18 mouse cellular contexts compared by ENCODE assay signal in the genomic region with DNA sequence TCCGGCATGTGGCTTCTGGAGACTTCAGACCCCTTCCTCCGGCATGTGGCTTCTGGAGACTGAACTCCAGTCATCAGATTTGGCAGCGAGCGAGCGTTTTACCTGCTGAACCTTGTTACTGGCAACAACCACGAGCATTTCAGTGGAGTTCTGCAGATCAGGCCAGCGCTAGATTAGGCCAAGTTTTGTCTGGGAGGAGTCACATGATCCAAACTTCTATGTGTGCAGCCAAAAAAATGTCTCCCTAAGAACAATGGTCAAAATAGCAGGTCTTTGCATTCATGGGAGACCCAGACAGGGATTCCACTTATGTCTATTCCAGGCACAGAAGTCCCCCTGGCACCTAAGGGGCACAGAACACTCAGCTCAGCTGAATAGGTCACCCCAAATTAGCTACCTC. TPM values are rescaled to one million over a fixed set of nuclear protein-coding genes. Genes with fewer than 3 reads are reported as not detected.
DNase-seq lines count a peak whose midpoint lies in the region; TF ChIP-seq lines count a peak whose summit lies in the region.
"Had no signal": no experiment of that assay in that cellular context is flagged by ENCODE, and none has a peak within 500 bp of the region (broad histone marks: within the 10 kb centered on the region; RNA-seq: fewer than 3 reads in every experiment).

No protein-coding gene starts in this region.

- WGBS in heart, adult 2 months, result 58% methylated on average over 7 of the region's 7 CpGs

- peaks cover 14% of the 10 kb centered on the region for H3K36me3 ChIP-seq in heart, adult 2 months (ENCODE audit: control insufficient read depth, insufficient read depth, low read length)
- H3K36me3 ChIP-seq: midbrain, embryonic 13.5 days; neural tube, embryonic 13.5 days had no signal

- H3K9ac ChIP-seq in heart, adult 2 months (ENCODE audit: low read depth, low read length), result no peak overlapping the region
- H3K9ac ChIP-seq: midbrain, embryonic 13.5 days; neural tube, embryonic 13.5 days had no signal

- H3K27me3 ChIP-seq in heart, adult 2 months (ENCODE audit: control insufficient read depth, insufficient read depth, low read length), result no peaks in the 10 kb centered on the region
- H3K27me3 ChIP-seq: midbrain, embryonic 13.5 days; neural tube, embryonic 13.5 days had no signal

- no peaks in the 10 kb centered on the region for H3K79me2 ChIP-seq in heart, adult 2 months (replicated peaks; ENCODE audit: control insufficient read depth, insufficient read depth, low read length)

- H3K4me1 ChIP-seq in heart, adult 2 months (ENCODE audit: control insufficient read depth, insufficient read depth, low read length), result peaks cover 7% of the 10 kb centered on the region

- peak overlapping the region; percentile 48 for H3K27ac ChIP-seq in heart, adult 2 months
- H3K27ac ChIP-seq: midbrain, embryonic 13.5 days; neural tube, embryonic 13.5 days had no signal

- no peak for TF ChIP-seq POLR2A in heart, adult 2 months (IDR thresholded peaks at IDR 0.05; ENCODE audit: insufficient read depth, low read depth, low read length)

- no peak overlapping the region for H3K4me3 ChIP-seq in heart, adult 2 months
- H3K4me3 ChIP-seq: erythroblast, embryonic 14.5 days; midbrain, embryonic 13.5 days; neural tube, embryonic 13.5 days had no signal

- TF ChIP-seq CTCF in heart, adult 2 months (IDR thresholded peaks at IDR 0.05), result no peak

- no peak for TF ChIP-seq EP300 in heart, adult 2 months (IDR thresholded peaks at IDR 0.05; ENCODE audit: insufficient read depth, low read depth, low read length)

- intact Hi-C loops in heart, adult 2 months (cut with DNase I), result no loop called here
- intact Hi-C loops in heart, postnatal 36 days (cut with DNase I), result no loop called here

- DNase-seq in heart, adult 2 months, result peak in 1 of 2 experiments; percentile 40
- no peak for DNase-seq in heart, postnatal 36 days
- peak; percentile 70 for DNase-seq in kidney, adult 11 months
- DNase-seq in kidney, postnatal 10 days, result no peak
- peak; percentile 62 for DNase-seq in adipocyte (ENCODE audit: low spot score)
- DNase-seq in gonadal fat pad, adult 2 months (ENCODE audit: low read depth), result peak; percentile 59
- no peak for DNase-seq in c-Kit-positive CD71-positive TER-119-positive erythroid progenitor cells, embryonic 14.5 days (ENCODE audit: low spot score)
- DNase-seq: B cell, adult 2 months; cerebellum, adult 8-10 months; gastrocnemius, postnatal 36 days; layer of hippocampus, postnatal 36 days; lung, postnatal 10 days; right cerebral cortex, adult 18-20 months had no signal

RNA-seq across cellular contexts. Expression of a gene that starts 9.6 kb away (rescaled TPM):
- total RNA-seq in heart, adult 2 months (2021), result 10 to 100 TPM; 73.6 to 95.0 TPM
- 64.8 and 66.0 TPM in 2 replicates for polyA plus RNA-seq in heart, adult 2 months (2012; rRNA removed)
- total RNA-seq in heart, postnatal 36 days (2021), result 10 to 100 TPM; 70.2 to 99.0 TPM
- 40.8 and 51.8 TPM in 2 replicates for polyA plus RNA-seq in gonadal fat pad, adult 2 months (2012; rRNA removed)
- total RNA-seq: common myeloid progenitor, adult 5-6 weeks had no signal
- polyA plus RNA-seq: inflammation-experienced regulatory T-cells, adult 6 months had no signal

RNA-seq across cellular contexts. Expression of a gene that starts 25.5 kb away (rescaled TPM):
- total RNA-seq in heart, adult 2 months (2021), result 10 to 100 TPM; 20.1 to 20.2 TPM
- polyA plus RNA-seq in heart, adult 2 months (2012; rRNA removed), result 10.5 and 21.1 TPM in 2 replicates
- total RNA-seq in heart, postnatal 36 days (2021), result 10 to 100 TPM; 20.4 to 23.7 TPM
- 12.0 and 13.4 TPM in 2 replicates for polyA plus RNA-seq in gonadal fat pad, adult 2 months (2012; rRNA removed)

RNA-seq across cellular contexts. Expression of a gene that starts 38.0 kb away (rescaled TPM):
- total RNA-seq in heart, adult 2 months (2021), result 10 to 100 TPM; 15.6 to 17.3 TPM
- polyA plus RNA-seq in heart, adult 2 months (2012; rRNA removed), result 7.8 and 14.4 TPM in 2 replicates
- 10 to 100 TPM; 13.7 to 15.9 TPM for total RNA-seq in heart, postnatal 36 days (2021)
- 12.0 and 14.4 TPM in 2 replicates for polyA plus RNA-seq in gonadal fat pad, adult 2 months (2012; rRNA removed)

Comparison
In these comparisons a context has a peak if more than half of its experiments do, and no peak if none do; other contexts are left out.
1. DNase-seq: peak in kidney, adult 11 months (single experiment), adipocyte (single experiment) and gonadal fat pad, adult 2 months (single experiment); none in heart, postnatal 36 days (0 of 2), kidney, postnatal 10 days (single experiment) and c-Kit-positive CD71-positive TER-119-positive erythroid progenitor cells, embryonic 14.5 days (single experiment).